Mouse (Mus musculus): ENCODE measurements around the gene Fgl2. TPM values are rescaled to one million over a fixed set of nuclear protein-coding genes. Genes with fewer than 3 reads are reported as not detected.

Fgl2 gene
- polyA plus RNA-seq, 2 experiments: 0.99 to 1.8 TPM

GRCm38 (mm10) chr5:21366338-21367053, 5.9 kb upstream of the Fgl2 start:
- Histone ChIP-seq H3K9ac (ENCODE audit: low read depth, low read length, severe bottlenecking) (no peak overlapping the region), H3K27ac (replicated peaks; ENCODE audit: low read depth, low read length) (no peak overlapping the region), H3K4me1 (ENCODE audit: control insufficient read depth, insufficient read depth, low read length) (no peaks in the 10 kb centered on the region), H3K36me3 (ENCODE audit: control insufficient read depth, insufficient read depth, low read length) (no peaks in the 10 kb centered on the region), H3K9me3 (ENCODE audit: control insufficient read depth, low read length) (no peaks in the 10 kb centered on the region), H3K4me2 (replicated peaks; ENCODE audit: low read depth, low read length, severe bottlenecking) (no peak overlapping the region), H3K27me3 (ENCODE audit: control insufficient read depth, insufficient read depth, low read length) (peaks cover 2% of the 10 kb centered on the region; the same call in 1 of the 2 replicates), H3K4me3 (replicated peaks; ENCODE audit: low read length) (no peak overlapping the region)
- no peak for TF ChIP-seq POLR2A (IDR thresholded peaks at IDR 0.05; ENCODE audit: borderline replicate concordance, extremely low read depth, insufficient read depth, insufficient read length)
- no peak for ATAC-seq (ENCODE audit: low FRiP score, low read depth)
- DNase-seq (ENCODE audit: low spot score): no peak
- 51% methylated on average over 4 of the region's 4 CpGs for whole genome bisulfite sequencing

GRCm38 (mm10) chr5:21367514-21367913, 4.9 kb upstream of the Fgl2 start:
- TF ChIP-seq POLR2A (IDR thresholded peaks at IDR 0.05; ENCODE audit: borderline replicate concordance, extremely low read depth, insufficient read depth, insufficient read length): no peak
- Histone ChIP-seq H3K27ac (replicated peaks; ENCODE audit: low read depth, low read length) (no peak overlapping the region), H3K27me3 (ENCODE audit: control insufficient read depth, insufficient read depth, low read length) (peaks cover 3% of the 10 kb centered on the region; the same call in 1 of the 2 replicates), H3K36me3 (ENCODE audit: control insufficient read depth, insufficient read depth, low read length) (no peaks in the 10 kb centered on the region), H3K4me1 (ENCODE audit: control insufficient read depth, insufficient read depth, low read length) (no peaks in the 10 kb centered on the region), H3K9me3 (ENCODE audit: control insufficient read depth, low read length) (no peaks in the 10 kb centered on the region), H3K4me3 (replicated peaks; ENCODE audit: low read length) (no peak overlapping the region), H3K4me2 (replicated peaks; ENCODE audit: low read depth, low read length, severe bottlenecking) (no peak overlapping the region), H3K9ac (ENCODE audit: low read depth, low read length, severe bottlenecking) (no peak overlapping the region)
- DNase-seq (ENCODE audit: low spot score) (no peak), ATAC-seq (ENCODE audit: low FRiP score, low read depth) (no peak)
- 39% methylated on average over 2 of the region's 2 CpGs for WGBS

- H3K4me3 ChIP-seq (replicated peaks; ENCODE audit: low read length): no peak overlapping the region
- H3K4me2 ChIP-seq (replicated peaks; ENCODE audit: low read depth, low read length, severe bottlenecking): no peak overlapping the region
- H3K9me3 ChIP-seq (ENCODE audit: control insufficient read depth, low read length): no peaks in the 10 kb centered on the region
- H3K4me1 ChIP-seq (ENCODE audit: control insufficient read depth, insufficient read depth, low read length): no peaks in the 10 kb centered on the region
- no peak for TF ChIP-seq POLR2A (IDR thresholded peaks at IDR 0.05; ENCODE audit: borderline replicate concordance, extremely low read depth, insufficient read depth, insufficient read length)
- DNase-seq (ENCODE audit: low spot score): no peak
- H3K36me3 ChIP-seq (ENCODE audit: control insufficient read depth, insufficient read depth, low read length): no peaks in the 10 kb centered on the region
- H3K27me3 ChIP-seq (ENCODE audit: control insufficient read depth, insufficient read depth, low read length): peaks cover 3% of the 10 kb centered on the region; the same call in 1 of the 2 replicates
- no peak overlapping the region for H3K9ac ChIP-seq (ENCODE audit: low read depth, low read length, severe bottlenecking)
- no peak overlapping the region for H3K27ac ChIP-seq (replicated peaks; ENCODE audit: low read depth, low read length)
- WGBS: 87% methylated on average over 5 of the region's 5 CpGs
- ATAC-seq (ENCODE audit: low FRiP score, low read depth): no peak
These were observed 2.1 kb upstream of the Fgl2 start for GRCm38 (mm10) chr5:21370218-21370947.

GRCm38 (mm10) chr5:21371920-21372319, 522 bp upstream of the Fgl2 start:
- Histone ChIP-seq H3K27ac (replicated peaks; ENCODE audit: low read depth, low read length) (no peak overlapping the region), H3K4me1 (ENCODE audit: control insufficient read depth, insufficient read depth, low read length) (no peaks in the 10 kb centered on the region), H3K4me3 (replicated peaks; ENCODE audit: low read length) (no peak overlapping the region; the same call in 1 of the 2 replicates), H3K27me3 (ENCODE audit: control insufficient read depth, insufficient read depth, low read length) (peaks cover 3% of the 10 kb centered on the region; the same call in 1 of the 2 replicates), H3K9ac (ENCODE audit: low read depth, low read length, severe bottlenecking) (no peak overlapping the region), H3K36me3 (ENCODE audit: control insufficient read depth, insufficient read depth, low read length) (no peaks in the 10 kb centered on the region), H3K4me2 (replicated peaks; ENCODE audit: low read depth, low read length, severe bottlenecking) (peak overlapping the region; percentile 68), H3K9me3 (ENCODE audit: control insufficient read depth, low read length) (no peaks in the 10 kb centered on the region)
- 54% methylated on average over 5 of the region's 5 CpGs for WGBS
- TF ChIP-seq POLR2A (IDR thresholded peaks at IDR 0.05; ENCODE audit: borderline replicate concordance, extremely low read depth, insufficient read depth, insufficient read length): no peak
- DNase-seq (ENCODE audit: low spot score): no peak
- ATAC-seq (ENCODE audit: low FRiP score, low read depth): no peak

GRCm38 (mm10) chr5:21373180-21373518, 707 bp downstream of the Fgl2 start:
- H3K4me1 ChIP-seq (ENCODE audit: control insufficient read depth, insufficient read depth, low read length): no peaks in the 10 kb centered on the region
- peak overlapping the region; percentile 36; the same call in 1 of the 2 replicates for H3K9ac ChIP-seq (ENCODE audit: low read depth, low read length, severe bottlenecking)
- H3K4me3 ChIP-seq (replicated peaks; ENCODE audit: low read length): peak overlapping the region; percentile 31; the same call in 1 of the 2 replicates
- DNase-seq (ENCODE audit: low spot score) (no peak), ATAC-seq (ENCODE audit: low FRiP score, low read depth) (no peak)
- peaks cover 3% of the 10 kb centered on the region; the same call in 1 of the 2 replicates for H3K27me3 ChIP-seq (ENCODE audit: control insufficient read depth, insufficient read depth, low read length)
- H3K27ac ChIP-seq (replicated peaks; ENCODE audit: low read depth, low read length): no peak overlapping the region
- H3K36me3 ChIP-seq (ENCODE audit: control insufficient read depth, insufficient read depth, low read length): no peaks in the 10 kb centered on the region
- H3K9me3 ChIP-seq (ENCODE audit: control insufficient read depth, low read length): no peaks in the 10 kb centered on the region
- 55% methylated on average over 7 of the region's 7 CpGs for WGBS
- TF ChIP-seq POLR2A (IDR thresholded peaks at IDR 0.05; ENCODE audit: borderline replicate concordance, extremely low read depth, insufficient read depth, insufficient read length): no peak
- peak overlapping the region; percentile 68 for H3K4me2 ChIP-seq (replicated peaks; ENCODE audit: low read depth, low read length, severe bottlenecking)

Measured in limb, embryonic 14.5 days (tissue).